Mouse (Mus musculus) testis, adult 10 weeks (tissue): Measurements from ENCODE around the gene Tkfc. TPM values are rescaled to one million over a fixed set of nuclear protein-coding genes. Genes with fewer than 3 reads are reported as not detected.

Source experiments
- polyA plus RNA-seq: library from polyadenylated mRNA; stranded (reverse); fragments of 350-450 nt; fragmentation: Illumina TruSeq; extraction: RNeasy Lipid Tissue Mini Kit (QIAGEN cat#74804); gene quantifications from one replicate; pipeline ENCODE4 v1.2.3, GENCODE M21; 2014; ENCODE audit warnings: low read depth, low replicate concordance

The Tkfc gene
- polyA plus RNA-seq: 31.6 TPM

DNA sequence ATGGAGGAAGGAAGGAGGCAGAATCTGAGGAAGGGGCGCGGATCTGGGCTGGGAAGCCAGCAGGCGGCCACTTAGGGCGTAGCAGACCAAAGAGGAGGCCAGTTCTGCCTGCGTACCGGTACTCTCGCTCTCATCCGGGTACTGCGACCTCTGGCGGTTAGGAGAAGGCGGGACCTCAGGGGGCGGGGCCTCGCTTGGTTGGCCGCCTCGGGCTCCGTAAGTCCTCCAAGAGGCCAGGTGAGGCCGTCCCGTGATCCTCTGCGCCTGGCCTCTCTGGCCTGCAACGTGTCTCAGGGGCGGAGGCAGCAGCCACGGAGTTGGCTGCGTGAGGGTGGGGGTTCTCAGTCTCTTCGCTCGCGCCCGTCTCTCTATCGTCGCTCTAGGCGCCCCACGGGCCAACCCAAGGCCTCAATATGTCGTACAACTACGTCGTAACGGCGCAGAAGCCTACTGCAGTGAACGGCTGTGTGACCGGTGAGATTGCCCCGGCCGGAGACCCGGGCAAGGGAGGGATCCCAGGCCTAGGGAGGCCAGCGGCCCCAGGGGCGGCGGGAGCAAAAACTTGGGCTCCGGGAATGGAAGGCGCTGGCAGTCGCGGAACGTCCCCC, at the start of gene Tkfc, which contains the start of gene Ddb1:
Tkfc (minus strand) TSS at position 362 of the 608 bp plus-strand sequence.
Ddb1 (plus strand) TSS at position 35 of the 608 bp plus-strand sequence.

GRCm38 (mm10) chr19:10634106-10634871, 28.8 kb upstream of the Tkfc start, which contains the start of gene Vwce:
Gene Vwce, plus strand, starts transcription at chr19:10634213.

DNA sequence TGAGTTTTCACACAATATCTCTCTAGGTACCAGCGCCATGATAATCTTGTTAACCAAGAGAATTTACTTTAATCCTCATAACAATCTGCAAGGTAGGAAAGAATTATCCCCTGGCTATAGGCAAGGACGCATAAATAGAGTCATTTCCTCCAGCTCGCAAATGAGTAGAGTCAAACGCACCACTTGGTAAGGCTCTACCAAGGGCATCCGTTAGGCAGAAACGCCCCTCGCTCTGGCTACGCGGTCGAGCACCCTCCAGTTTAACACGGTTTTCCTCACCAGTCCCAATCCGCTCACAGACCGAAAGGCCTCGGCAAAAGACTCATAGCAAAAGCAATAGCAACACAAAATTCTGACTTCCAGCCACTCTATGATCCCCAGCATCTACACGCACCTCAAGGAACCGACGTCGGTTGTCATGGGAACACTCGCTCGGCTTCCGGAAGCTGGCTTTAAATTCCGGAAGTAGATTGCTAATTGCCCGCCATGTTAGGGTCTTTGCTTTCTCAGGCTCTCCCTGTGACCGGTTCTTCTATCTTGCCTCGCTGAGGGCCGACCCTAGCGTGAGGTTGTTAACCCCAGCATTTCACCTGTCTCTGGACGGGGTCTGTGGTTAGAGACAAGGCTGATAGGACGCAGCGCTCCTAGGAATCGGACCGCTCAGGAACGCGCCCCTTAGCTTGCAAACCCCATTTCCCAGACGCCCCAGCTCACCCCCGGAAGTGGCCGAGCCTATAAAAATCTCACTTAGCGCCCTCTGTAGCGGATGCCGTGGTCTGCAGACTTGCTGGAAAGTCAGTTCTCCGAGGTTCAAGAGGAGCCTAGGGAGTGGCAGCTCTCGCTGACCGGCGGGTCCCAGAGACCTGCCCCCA, 28.5 kb downstream of the Tkfc start, which contains the start of the genes Cyb561a3 and Tmem138:
Cyb561a3 (plus strand) TSS at position 483 of the 872 bp plus-strand sequence.
Tmem138 (minus strand) TSS at position 673 of the 872 bp plus-strand sequence.

DNA sequence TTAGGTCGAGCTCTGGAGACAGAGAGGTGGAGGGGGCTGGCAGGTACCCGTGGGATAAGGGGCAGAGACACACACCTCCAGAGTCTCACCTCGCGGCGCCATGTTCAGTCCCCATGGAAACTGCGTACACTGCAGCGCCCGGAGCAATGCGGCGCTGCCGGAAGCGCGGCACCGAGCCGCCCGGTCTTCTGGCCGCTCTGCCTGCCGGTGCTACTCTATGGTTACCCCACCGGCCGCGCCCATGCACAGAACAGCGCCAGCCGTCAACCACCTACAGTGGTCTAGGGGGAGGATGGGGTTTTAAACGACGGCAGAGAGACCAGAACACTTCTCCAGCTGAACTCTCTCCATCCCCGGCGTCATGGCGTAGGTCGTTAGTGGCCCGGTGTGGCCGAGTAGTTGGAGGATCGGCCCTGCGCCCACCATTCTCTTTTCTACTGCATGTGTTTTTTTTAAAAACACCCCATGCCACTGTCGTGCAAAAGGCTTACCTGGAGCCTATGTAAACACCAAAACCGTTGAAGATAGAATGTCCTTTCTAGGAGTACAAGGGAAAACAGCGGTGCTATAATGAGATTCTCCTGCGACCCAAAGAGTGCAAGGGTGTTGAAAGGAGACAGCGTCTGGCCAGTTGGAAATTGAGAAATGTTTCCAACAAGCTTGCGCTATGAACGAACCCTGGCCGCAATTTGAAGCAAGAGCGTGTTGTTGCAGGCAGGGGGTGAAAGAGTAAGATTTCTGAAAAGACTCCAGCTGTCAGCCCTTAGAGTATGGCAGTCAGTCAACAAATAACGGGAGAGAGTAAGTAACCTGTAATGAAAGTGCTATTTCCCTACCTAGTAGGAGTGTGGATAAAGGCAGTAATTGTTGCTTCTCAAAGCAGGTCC, 49.6 kb downstream of the Tkfc start, which contains the start of gene Tmem216:
Tmem216 (minus strand) TSS at position 615 of the 887 bp plus-strand sequence.

Other genes with a start within 250 kb of the Tkfc start
- gene Syt7, start 216.6 kb downstream of the Tkfc start, polyA plus RNA-seq: 3.8 TPM
- 1.8 TPM for gene Lrrc10b, start 148.2 kb downstream of the Tkfc start, polyA plus RNA-seq
- gene Ppp1r32, start 122.7 kb downstream of the Tkfc start, polyA plus RNA-seq: 26.0 TPM
- 42.4 TPM for gene Cpsf7, start 80.4 kb downstream of the Tkfc start, polyA plus RNA-seq
- gene Sdhaf2, start 79.5 kb downstream of the Tkfc start, polyA plus RNA-seq: 31.7 TPM
- 8.5 TPM for gene Tmem216, start 49.4 kb downstream of the Tkfc start, polyA plus RNA-seq
- gene Cyb561a3, start 28.5 kb downstream of the Tkfc start, polyA plus RNA-seq: 3.3 TPM
- gene Tmem138, start 28.3 kb downstream of the Tkfc start, polyA plus RNA-seq: 16.5 TPM
- 101 TPM for gene Ddb1, start 327 bp downstream of the Tkfc start, polyA plus RNA-seq
- 0.17 TPM for gene Vwce, start 28.6 kb upstream of the Tkfc start, polyA plus RNA-seq
- not detected for gene Pga5, start 72.4 kb upstream of the Tkfc start, polyA plus RNA-seq
- gene Vps37c, start 83.1 kb upstream of the Tkfc start, polyA plus RNA-seq: 3.4 TPM
- gene Cd5, start 133.3 kb upstream of the Tkfc start, polyA plus RNA-seq: not detected
- gene Cd6, start 224.4 kb upstream of the Tkfc start, polyA plus RNA-seq: not detected
- gene Slc15a3, start 234.1 kb upstream of the Tkfc start, polyA plus RNA-seq: 0.32 TPM